Mouse (Mus musculus) thymus, postnatal 10 days (tissue): Measurements from ENCODE around the gene Baz2a.
"Not testable (repeated sequence)": the region's sequence is repeated elsewhere in the genome, so short reads cannot be mapped to it uniquely, and the experiment has no call there.

Source experiments
- DNase-seq, 2 experiments: peaks; one replicate each; pipeline ENCODE4 v3.0.0; 2021; ENCODE audit warnings: low spot score in 2 of 2

The Baz2a gene

GRCm38 (mm10) chr10:128091564-128092505 is at the start of gene Baz2a:
Gene Baz2a, plus strand, starts transcription at chr10:128091577.
- DNase-seq, result peak; percentile 84

DNA sequence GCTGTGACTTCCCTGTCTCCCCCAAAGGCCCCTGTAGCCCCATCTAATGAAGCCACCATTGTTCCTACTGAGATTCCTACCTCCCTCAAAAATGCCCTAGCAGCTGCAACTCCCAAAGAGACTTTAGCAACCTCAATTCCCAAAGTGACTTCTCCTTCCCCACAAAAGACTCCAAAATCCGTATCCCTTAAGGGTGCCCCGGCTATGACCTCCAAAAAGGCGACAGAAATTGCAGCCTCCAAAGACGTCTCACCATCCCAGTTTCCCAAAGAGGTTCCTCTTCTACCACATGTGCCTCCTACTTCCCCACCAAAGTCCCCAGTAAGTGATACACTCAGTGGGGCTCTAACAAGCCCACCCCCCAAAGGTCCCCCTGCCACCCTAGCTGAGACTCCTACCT is 49.7 kb upstream of the Baz2a start:
- no peak for DNase-seq

GRCm38 (mm10) chr10:128042466-128042865 is 48.9 kb upstream of the Baz2a start:
- DNase-seq, result no peak

- DNase-seq, result peak; percentile 34 to 51
These were observed 48.1 kb upstream of the Baz2a start for GRCm38 (mm10) chr10:128043041-128043835.

- DNase-seq, result no peak
These were observed 43.2 kb upstream of the Baz2a start for GRCm38 (mm10) chr10:128048157-128048556.

GRCm38 (mm10) chr10:128049741-128050140 is 41.6 kb upstream of the Baz2a start:
- no peak for DNase-seq

DNA sequence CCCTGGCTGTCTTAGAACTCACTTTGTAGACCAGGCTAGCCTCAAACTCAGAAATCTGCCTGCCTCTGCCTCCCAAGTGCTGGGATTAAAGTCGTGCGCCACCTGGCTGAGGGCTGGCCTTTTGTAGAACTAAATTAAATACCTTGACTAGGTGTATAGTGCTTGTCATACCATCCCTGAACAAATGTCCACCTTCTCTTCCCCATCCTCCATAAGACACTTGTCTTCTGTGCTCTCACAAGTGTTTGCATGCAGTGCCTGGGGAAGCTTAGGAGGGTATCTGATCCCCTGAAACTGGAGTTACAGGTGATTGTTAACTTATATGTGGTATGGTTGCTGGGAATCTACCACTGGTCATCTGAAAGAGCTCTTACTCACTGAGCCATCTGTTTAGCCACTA is 41.0 kb upstream of the Baz2a start:
- DNase-seq, result no peak

GRCm38 (mm10) chr10:128051589-128051988 is 39.8 kb upstream of the Baz2a start:
- no peak for DNase-seq

DNA sequence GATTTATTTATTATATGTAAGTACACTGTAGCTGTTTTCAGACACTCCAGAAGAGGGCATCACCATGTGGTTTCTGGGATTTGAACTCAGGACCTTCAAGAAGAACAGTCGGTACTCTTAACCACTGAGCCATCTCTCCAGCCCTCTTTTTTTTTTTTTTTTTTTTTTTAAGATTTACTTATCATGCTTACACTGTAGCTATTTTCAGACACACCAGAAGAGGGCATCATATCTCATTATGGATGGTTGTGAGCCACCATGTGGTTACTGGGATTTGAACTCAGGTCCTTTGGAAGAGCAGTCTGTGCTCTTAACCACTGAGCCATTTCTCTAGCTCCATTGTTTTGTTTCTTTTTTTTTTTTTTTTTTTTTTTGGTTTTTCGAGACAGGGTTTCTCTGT is 39.2 kb upstream of the Baz2a start:
- not testable (repeated sequence) for DNase-seq

- no peak for DNase-seq
These were observed 38.4 kb upstream of the Baz2a start for GRCm38 (mm10) chr10:128053001-128053400.

- DNase-seq, result no peak
These were observed 33.2 kb upstream of the Baz2a start for GRCm38 (mm10) chr10:128058184-128058583.

- DNase-seq, result peak; percentile 92 to 98
These were observed 32.7 kb upstream of the Baz2a start, which contains the start of gene Ptges3 for GRCm38 (mm10) chr10:128058601-128059151. Gene Ptges3, plus strand, starts transcription at chr10:128058954.

DNA sequence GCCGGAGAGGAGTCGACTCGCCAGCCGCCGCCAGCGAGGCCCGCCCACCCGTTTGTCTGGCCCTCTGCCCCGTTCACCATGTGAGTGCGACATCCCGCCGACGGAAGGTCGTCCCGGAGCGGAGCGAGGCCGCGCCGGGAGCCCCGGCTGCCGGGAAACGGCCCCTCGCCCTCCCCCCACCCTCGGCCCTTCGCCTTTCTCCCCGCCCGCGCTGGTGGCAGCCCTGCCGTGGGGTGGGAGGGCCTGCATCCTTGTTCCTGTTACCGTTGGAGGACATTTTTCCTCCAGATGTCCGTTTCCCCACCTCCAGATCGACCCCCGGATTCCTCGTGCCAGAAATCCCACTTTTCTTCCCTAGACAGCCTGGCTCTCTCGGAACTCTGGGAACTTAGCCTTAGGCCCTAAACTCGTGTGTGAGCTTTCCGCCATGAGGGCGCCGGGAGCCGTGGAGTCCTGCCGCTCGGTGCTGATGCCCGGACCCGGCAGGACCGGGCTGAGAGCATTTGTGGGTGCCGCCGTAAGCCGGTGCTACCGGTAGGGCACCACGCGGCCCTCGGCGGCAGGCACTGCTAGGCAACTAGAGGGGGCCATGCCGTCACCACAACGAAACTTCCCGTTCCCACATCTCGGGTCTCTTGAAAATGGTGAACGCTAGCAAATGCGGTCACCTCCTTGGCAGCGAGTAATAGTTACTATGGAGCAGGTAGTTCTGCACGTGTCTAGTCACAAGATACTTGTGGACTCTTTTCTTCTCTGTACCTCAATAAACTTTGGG is 32.0 kb upstream of the Baz2a start:
- peak; percentile 63 to 67 for DNase-seq

GRCm38 (mm10) chr10:128061109-128061508 is 30.3 kb upstream of the Baz2a start:
- DNase-seq, result no peak

GRCm38 (mm10) chr10:128062221-128062989 is 29.0 kb upstream of the Baz2a start:
- no peak for DNase-seq

- DNase-seq, result no peak
These were observed 25.3 kb upstream of the Baz2a start for GRCm38 (mm10) chr10:128066072-128066471.

DNA sequence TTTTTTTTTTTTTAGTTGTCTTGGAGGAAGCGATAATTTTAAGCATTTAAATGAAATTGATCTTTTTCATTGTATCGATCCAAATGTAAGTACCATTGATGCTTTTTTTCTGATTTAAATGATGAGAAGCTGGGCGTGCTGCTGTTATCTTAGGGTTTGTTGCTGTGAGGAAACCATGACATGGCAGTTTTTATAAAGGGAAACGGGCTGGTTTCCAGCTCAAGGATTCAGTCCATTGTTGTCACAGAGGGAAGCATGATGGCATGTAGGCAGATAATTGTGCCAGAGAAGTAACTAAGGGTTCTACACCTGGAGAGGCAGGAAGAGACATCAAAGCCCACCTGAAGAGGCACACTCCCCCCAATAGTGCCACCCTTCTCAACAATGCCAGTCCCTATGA is 22.2 kb upstream of the Baz2a start:
- DNase-seq, result no peak

- not testable (repeated sequence) for DNase-seq
These were observed 20.9 kb upstream of the Baz2a start for GRCm38 (mm10) chr10:128070432-128070831.

DNA sequence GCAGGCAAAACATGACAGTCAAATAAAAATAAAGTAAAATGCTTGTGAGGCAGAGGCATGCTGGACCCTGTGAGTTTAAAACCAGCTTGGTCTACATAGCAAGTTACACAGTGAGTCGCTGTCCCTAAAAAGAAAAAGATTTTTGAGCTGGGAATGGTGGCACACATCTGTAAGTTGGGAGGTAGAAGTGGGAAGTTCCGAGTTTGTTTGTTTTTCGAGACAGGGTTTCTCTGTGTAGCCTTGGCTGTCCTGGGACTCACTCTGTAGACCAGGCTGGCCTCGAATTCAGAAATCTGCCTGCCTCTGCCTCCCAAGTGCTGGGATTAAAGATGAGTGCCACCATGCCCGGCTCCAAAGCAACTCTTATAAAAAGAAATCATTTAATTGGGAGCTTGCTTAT is 13.1 kb upstream of the Baz2a start:
- not testable (repeated sequence) for DNase-seq

GRCm38 (mm10) chr10:128080496-128080895 is 10.9 kb upstream of the Baz2a start:
- DNase-seq, result no peak
